Mouse (Mus musculus): Measurements from ENCODE around the gene Wdr1.

Gene Wdr1

GRCm38 (mm10) chr5:38544423-38545415, 18.3 kb downstream of the Wdr1 start:
- DNase-seq: no peak

GRCm38 (mm10) chr5:38543496-38544217, 19.4 kb downstream of the Wdr1 start:
- no peak for DNase-seq

DNA sequence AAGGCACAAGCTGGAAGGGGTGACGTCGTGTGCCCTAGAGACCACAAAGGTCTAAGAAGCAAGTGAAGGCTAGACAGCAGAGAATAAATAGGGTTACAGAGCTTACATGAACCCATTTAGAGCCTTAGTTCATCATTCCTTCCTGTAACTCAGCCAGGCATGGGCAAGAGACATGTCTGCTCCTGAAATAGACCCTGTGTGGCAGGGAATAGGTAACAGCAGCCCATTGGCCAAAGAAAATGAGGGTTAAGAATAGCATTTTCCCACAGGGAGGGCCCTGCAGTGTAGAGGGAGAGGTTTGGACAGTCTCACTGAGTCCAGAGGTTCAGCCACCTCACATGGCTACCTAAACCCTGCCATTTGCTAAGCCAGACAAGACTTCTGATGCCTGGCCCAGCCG, 21.3 kb downstream of the Wdr1 start:
- no peak for DNase-seq

GRCm38 (mm10) chr5:38540898-38541297, 22.1 kb downstream of the Wdr1 start:
- no peak for DNase-seq

- no peak for DNase-seq
Observed at GRCm38 (mm10) chr5:38538508-38538907, 24.5 kb downstream of the Wdr1 start.

DNA sequence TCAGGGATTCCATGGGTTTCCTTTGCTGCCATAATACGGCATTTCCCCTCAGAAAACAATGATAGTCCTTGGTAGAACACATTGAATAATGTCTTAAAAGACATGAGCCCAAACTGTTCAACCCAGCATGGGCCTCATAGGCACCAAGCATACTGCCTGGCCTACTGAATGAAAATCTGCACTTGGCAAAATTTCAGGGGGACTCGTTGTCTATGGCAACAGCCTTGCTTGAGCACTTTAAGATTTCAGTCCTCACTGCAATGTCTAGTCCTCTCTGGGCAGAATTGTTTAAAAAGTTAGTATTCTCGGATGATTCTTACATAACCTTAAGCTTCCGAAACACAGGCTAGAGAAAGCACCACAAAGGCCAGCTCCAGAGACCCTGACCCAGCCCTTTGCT, 25.2 kb downstream of the Wdr1 start:
- no peak for DNase-seq

DNA sequence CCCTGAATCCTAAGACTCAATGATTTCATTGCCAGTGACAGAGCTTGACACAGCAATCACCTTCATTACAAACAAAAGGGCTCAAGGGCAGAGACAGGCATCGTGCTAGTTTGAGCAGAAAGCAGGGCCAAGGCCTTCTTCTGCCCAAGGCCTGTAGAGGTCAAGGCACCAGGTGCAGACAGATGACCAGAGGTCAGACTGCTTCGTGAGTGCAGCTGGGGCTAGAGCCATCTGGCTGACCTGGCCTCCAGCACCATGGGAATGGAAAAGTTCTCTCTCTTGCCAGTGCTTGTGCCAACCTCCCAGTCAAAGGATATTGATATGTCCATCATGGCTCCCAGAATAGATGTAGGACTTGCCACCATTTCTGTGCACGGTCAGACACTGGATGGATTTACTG, 26.2 kb downstream of the Wdr1 start:
- no peak for DNase-seq

- DNase-seq: no peak
Observed at GRCm38 (mm10) chr5:38532084-38532483, 30.9 kb downstream of the Wdr1 start.

DNA sequence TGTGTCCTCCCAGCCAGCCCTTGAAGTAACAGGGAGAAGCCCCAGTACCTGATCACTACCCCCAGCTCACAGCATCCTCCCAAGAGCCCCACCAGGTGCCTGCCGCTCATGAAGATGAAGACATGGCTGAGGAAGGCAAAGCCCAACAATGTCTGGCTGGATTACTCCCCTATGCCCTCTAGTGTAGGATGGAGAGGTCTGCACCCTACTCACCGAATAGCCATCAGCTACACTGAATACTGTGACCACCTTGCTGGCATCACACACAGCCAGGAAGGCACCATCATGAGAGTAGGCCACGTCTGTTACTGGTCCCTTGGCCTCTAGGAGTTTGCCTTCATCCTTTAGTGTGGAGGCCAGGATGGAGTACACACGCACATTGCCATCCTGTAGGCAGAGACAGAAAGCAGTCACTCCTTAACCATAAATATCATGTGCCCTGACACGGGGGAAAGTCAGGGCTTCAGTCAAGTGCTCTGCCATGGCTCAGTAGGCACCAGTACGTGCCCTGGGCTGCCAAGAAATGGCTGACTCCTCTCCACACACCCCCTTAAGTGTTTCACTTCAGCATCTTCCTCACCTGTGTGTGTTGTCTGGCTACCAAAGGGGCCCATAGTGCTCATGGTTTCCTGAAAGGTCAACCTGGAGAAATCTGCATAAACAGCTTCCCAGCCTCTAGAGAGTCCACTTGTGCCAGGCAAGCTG, 33.1 kb downstream of the Wdr1 start:
- DNase-seq: peak; percentile 10 to 19

- no peak for DNase-seq
Observed at GRCm38 (mm10) chr5:38522977-38523376, 40.0 kb downstream of the Wdr1 start.

GRCm38 (mm10) chr5:38520838-38521237, 42.2 kb downstream of the Wdr1 start:
- DNase-seq: no peak

- DNase-seq: peak; percentile 49 to 51
Observed at GRCm38 (mm10) chr5:38516267-38516666, 46.8 kb downstream of the Wdr1 start.

GRCm38 (mm10) chr5:38512991-38513390, 50.0 kb downstream of the Wdr1 start:
- no peak for DNase-seq

DNA sequence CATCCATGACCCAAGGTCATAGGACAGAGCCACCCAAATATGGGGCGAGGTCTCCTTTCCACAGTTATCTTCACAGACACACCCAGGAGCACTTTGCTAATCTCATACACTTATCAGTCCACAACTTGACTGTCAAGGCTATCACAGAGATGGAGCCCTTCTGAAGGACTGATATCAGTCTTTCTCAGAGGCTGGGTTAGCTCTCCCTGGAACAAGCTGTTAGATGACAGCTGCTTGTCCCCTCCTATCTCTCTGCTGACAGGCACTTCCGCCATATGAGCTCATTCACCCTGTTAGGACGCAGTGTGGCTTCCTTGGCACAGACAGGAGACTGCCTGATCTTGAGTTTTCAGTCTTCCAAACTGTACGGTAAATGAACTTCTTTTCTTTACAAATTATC, 53.5 kb downstream of the Wdr1 start:
- no peak for DNase-seq

DNA sequence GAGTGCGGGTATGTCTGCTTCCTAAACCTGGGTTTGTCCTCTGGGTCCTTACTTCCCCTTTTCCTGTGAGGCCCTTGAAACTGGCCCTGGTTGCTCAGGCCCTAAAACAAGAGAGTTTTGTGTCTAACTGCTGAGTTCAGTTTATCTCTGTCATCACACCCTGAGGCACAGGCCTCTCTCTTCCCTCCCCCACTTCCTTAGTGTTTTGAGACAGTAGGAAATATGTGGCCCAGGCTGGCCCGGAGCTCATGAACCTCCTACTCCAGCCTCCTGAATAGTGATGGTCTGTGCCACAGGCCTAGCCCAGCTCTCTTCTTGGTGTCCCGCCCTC, 57.6 kb downstream of the Wdr1 start:
- peak in 1 of 2 experiments; percentile 16 for DNase-seq

- DNase-seq: no peak
Observed at GRCm38 (mm10) chr5:38504747-38505434, 58.1 kb downstream of the Wdr1 start.

DNA sequence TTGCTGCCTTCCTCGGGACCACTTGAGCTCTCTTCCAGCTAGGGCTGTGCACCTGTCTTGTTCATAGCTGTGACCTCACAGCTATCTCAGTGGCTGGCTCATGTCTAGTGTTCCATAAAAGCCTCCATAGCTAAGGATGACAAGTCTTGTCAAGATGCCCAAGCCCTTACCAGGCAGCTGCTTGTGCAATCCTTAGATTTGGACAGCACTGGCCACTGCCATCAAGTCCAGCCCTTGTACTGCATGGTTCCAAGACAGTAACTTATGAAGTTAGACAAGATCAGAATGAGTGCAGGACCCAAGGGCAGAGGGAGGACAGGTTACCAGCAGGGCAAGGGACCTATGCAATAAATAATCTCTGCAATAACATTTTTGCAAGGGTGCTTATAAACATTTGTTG, 58.9 kb downstream of the Wdr1 start:
- DNase-seq: no peak

- no peak for DNase-seq
Observed at GRCm38 (mm10) chr5:38502992-38503391, 60.0 kb downstream of the Wdr1 start, which contains the start of gene Slc2a9. TSS of gene Slc2a9 (minus strand) at chr5:38503143.

- DNase-seq: no peak
Observed at GRCm38 (mm10) chr5:38500043-38500442, 63.0 kb downstream of the Wdr1 start.

- no peak for DNase-seq
Observed at GRCm38 (mm10) chr5:38499316-38499811, 63.7 kb downstream of the Wdr1 start.

- no peak for DNase-seq
Observed at GRCm38 (mm10) chr5:38498479-38498878, 64.5 kb downstream of the Wdr1 start.

DNA sequence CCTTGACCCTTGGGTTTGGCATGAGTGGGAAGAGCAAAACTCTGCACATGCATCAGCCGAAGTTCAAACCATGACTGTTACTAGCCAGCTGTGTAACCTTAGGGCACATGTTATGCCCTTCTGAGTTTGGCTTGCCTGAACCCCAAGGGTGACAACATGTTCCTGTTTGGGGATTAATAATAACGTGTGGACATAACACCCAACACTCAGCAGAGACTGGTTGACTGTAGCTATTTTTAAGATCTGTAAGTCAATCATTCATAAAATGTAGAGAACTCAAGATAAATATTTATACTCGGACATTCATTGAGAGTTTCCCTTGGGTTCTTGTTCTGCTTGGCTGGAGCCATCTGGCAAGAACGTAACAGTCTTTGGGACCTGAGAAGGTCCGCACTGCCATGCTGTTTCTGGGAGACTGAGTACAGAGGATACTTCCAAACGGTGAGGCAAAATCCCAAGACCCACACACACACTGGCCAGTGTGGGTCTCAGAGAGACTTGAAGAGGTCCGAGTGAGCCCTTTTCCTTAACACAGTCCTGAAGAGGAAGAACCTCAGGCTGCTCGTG, 66.4 kb downstream of the Wdr1 start:
- DNase-seq: no peak
